Mouse (Mus musculus) lung, postnatal 36 days (tissue): ENCODE data around the gene Baiap2.

ENCODE experiments used
- DNase-seq: peaks from one replicate; pipeline ENCODE4 v3.0.0; 2022; ENCODE audit warnings: mixed read lengths

The Baiap2 gene

DNA sequence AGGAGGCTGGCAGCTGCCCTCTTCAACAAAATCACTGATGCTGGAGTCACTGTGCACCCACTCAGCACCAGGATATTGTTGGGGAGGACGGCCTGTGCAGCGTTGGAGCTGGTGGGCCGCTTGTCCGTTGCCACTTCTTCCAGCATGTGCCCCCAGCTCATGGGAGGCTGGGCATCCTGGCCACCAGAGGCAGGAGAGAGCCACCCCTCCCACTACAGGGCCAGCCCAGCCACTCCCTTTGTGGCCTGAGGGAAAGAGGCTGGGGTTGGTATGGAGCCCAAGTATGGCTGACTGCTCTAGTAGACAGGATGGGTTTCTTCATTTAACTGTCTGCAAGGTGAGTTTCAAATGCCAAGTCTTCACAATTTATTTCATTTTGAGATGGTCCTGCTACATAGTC, 72.2 kb downstream of the Baiap2 start:
- no peak for DNase-seq

DNA sequence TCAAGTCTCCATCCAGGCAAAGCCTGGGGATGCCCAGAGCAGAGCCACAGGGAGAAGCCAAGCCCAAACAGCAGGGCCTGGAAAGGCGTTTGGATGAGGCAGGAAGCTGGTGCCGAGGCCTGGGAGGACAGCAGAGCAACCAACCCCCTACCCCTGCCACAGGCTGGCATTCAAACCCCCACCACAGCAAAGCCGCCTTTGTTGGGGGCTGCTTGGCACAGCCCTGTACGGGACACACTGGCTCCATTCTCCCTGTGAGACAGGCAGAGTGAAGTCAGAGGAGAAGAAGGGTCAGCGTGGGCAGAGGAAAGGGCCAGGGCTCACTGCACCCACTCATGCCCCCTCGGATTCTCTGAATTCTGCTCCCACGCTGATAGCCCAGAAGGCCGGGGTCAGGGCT, 74.4 kb downstream of the Baiap2 start:
- no peak for DNase-seq

DNA sequence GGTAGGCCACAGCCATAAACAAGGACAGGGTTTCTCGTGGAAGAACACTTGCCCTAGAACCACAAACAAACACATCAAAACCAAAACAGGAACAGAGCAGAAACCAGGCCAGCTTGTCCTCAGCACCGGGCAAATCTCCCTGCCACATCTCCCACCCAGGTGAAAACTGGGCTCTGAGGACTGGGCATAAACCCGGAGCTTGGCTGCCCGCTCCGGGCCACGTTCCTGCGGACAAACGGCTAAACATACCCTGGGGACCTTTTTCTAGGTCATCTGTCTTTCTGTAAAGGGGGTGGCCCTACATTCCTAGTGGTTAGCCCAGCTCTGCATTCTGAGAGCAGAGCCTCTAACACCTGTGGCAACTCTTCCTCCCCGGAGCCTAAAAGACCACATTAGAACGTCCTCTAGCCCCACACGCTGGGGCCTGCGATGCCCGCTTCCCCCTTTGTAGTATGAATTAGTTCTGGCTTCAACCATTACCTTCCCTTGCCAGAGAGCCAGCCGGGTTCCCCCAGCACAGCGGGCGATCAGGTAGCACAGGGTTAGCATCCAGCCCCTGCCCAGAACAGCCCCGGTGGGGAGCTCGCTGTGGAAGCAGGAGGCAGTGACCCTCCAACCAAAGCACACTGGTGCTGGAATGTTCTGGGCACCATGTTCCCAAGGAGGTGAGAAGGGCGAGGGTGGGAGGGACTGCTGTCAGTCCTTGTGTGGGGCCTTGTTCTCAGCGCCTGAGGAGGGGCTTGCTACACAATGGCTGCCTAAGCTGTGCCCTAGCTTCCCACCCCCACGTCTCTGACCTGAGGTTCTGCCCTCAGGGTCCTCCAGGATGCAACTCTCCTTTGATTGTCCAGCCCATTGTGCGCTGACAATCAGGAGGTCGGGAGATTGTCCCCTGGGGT, 77.2 kb downstream of the Baiap2 start:
- DNase-seq: no peak

DNA sequence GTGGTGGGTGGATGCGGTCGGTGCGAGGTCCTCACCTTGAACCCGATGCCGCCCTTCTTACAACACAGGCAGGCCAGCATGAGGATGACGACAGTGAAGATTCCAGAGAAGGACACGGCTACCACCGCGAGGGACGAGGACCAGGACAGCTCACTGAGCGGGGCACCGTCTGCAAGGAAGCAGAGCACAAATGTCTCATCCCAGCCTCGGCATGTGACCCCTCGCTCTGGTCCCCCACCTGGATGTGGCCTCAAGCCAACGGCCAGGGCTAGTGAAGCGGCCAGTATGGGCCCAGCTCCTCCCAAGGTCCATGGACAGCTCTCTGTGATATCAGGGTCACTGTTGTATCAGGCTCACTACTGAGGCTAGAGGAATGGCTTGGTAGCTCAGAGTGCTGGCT, 78.8 kb downstream of the Baiap2 start:
- DNase-seq: no peak

DNA sequence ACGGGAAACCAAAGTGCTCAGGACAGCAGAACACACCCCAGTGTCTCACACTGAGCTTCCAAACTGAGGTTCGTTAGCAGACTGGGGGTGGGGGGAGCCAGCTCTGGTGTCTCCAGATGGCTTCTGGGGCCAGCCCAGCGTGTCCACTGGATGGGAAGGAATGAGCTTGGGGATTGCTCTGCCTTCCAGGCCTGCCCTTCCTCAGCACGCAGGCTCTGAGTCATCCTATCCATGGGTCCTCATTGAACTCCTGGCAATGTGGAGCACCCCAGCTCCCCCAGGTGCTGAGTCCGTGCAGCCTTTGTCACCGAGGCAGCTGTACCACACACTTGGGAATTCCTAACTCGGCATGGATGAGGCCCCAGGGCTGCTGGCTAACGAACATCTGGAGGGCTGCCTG, 79.7 kb downstream of the Baiap2 start:
- DNase-seq: no peak

DNA sequence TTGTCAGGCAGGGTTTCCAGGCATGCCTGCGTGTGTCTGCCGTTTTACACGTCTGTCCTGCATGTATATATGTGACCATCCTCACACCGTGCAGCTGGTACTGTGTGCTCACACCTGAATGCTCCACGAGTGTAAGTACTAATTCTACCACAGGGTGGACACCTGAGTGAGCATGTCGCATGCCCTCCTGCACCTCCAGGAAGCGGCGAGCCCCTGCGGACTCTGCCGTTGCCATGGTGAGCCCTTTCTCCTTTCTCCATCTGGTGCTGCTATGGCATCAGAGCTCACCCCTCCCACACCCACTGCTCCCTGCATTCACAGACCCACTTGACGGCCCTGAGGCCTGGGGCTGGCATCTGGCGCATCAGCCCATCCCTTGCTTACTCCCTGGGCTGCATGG, 80.3 kb downstream of the Baiap2 start:
- no peak for DNase-seq

DNA sequence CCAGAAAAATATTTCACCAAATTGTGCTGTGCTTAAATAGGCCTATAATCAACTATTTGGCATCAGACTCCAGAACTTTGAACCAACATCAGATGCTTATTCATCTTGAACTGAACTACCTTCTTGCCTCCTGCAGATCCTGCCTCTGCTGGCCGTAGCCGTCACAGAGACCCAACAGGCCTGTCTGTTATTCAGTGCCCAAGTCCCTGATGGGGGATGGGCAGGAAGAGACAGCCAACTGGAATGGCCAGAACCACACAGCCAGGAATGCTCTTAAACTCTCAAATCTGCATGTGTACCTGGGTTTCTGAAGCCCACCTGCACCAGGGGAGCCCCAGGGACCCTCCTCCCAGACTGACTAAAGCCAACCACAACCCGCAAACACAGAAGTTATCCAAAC, 84.4 kb downstream of the Baiap2 start:
- no peak for DNase-seq

DNA sequence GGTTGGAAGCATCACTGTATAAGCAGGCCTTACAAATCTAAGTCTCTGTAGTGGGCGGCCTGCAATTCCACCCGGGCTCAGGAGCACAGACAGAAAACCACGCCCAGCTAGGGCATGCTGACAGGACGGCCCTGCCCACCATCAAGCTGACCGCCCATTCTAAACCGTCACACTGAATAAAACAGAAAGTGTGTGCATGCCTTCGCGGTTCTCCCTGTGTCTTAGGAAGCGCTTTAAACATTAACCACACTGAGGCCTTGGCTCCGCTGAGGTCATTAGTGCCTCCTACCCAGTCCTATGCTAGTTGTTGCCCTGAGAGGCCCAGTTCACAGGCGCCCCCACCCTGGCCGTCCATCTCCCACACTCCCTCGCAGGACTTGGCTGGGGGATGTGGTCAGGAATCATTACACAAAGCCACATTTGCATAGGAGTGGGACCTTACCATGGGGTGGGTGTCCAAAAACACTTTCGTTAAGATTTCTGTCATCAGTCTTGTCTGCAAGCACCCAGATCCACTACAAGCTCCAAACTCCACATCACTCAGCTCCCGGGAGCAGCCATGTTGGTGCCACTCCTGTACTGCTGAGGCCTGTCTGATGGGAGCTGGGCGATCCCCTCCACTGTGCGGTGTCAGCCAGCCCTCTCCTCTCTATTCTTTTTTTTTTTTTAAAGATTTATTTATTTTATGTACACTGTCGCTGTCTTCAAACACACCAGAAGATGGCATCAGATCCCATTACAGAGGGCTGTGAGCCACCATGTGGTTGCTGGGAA, 85.9 kb downstream of the Baiap2 start:
- DNase-seq: peak; percentile 33

DNA sequence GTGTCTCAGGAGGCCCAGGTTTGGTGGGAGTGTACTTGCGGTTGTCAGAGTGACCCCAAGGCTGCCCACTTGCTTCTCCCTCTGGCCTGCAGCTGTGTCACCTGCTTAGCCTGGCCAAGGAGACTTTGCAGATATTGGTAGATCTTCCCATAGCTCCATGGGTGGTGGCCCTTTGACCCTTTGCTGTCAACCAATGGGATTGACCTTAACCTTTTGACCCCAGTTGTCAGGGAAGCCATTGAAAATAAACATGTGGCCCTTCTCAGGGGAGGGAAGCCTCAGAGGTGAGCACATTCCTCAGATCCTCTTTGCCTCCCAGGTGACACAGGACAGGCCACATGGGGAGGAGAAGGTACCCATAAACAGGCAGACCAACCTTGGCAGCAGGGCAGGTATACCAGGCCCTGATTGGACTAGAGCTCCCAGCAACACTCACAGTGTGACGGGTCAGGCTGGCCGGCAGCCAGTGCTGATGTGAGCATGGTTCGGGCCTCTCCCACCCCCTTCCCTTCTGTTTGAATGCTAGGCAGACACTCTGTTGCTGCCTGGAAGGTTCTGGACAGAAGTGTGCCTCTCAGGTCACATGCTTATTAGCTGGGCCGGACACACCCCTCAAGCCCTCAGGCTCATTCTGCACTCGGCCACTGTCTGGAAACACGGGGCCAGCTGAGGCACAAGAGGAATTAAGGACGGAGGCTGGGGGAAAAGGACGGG, 87.0 kb downstream of the Baiap2 start:
- no peak for DNase-seq

DNA sequence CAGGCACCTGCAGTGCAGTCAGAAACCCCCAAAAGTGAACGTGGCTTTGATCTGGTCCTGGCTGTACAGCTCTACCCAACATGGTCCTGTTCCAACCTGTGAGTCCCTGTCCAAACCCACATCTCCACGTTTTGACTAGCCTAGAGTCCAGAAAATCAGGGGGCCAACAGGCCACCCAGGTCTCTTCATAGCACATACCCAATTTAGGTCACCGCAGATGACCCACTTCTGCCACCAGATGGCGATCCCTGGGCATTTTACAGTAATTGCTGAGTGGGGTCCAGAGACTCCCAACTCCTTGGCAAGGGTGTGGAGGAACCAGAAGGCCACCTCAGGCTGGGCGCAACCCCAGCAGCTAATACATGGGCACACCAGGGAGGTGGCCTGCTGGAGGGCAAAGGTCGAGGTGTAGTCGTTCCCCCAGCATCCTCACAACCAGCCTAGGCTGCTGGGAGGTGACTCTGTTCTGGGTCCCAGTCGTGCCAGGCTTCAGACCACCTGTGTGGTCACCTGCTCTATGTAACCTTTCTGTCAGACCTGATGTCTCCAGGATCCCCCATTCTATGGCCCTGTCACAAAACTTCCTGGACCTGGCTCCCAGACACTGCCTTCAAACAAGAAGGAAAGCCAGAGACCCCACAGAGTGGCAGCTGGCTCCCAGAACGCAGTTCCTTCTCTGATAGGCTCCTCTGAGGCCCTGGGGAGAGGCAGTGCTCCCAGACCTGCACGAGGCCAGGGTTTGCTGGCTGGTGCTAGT, 87.8 kb downstream of the Baiap2 start:
- peak; percentile 80 for DNase-seq

DNA sequence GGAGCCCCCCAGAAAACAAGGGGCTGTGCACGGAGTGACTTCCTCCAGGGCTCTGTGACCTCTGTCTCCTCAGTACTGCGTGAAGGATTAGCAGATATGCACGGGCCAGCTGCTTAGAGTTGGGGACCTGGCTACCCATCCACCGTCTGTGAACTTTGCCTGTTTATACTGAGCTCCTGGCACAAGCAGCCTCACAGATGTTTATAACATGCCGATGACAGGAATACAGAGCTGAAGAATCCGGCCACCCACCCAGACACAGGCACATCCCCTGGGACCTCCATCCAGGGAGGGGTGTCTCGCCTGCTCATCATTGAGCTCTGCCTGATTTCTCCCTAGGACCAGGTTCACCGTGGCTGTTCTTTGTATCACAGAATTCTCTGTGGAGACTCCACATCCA, 89.5 kb downstream of the Baiap2 start:
- DNase-seq: peak; percentile 37

DNA sequence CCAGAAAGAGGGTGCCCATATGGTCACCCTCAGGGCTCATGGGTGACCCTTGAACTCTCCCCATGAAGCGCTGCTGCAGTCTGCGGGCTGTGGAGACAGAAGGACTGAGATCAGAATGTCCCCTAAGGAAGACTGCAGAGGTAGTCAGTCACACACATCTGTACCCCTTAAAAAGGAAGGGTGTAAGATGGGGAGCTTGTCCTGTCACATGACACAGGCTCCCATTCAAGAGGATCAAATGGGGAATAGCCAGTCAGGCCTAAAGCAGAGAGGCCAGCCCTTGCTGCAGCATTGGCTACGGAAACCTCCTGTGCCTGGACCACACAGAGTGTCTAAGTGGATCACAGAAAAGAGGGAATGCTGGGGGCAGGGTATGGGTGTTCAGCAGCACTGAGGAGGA, 90.9 kb downstream of the Baiap2 start:
- DNase-seq: no peak

DNA sequence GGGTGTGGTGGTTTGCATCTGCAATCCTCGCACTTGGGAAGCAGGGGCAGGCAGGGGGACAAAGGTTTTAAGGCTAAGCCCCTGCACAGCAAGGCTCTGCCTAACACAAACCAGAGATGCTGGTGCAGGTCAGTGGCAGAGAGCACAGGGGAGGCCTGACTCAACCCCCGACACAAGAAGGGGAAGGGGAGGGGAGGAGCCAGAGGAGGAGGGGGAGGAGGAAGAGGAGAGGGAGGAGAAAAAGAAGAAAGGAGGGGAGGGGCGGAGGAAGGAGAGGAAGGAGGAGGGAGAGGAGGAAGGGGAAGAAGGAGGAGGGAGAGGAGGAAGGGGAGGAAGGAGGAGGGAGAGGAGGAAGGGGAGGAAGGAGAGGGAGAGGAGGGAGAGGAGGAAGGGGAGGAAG, 91.7 kb downstream of the Baiap2 start:
- DNase-seq: no peak

DNA sequence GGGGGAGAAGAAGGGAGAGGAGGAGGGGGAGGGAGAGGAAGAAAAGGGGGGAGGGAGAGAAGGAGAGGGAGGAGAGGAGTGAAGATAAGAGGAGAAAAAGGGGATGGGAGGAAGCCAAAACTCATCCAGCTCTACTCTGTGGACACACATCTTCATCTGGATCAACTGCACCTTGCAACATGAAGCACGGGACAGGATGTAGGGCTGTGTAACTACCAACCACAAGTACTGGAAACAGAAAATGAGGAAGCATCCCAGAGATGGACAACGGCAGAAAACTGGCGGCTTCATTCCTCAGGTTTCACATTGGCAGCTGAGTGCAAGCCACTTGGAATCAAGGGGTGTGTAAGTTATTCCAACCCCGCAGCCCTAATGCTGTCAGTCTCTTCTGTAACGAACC, 92.2 kb downstream of the Baiap2 start:
- DNase-seq: peak; percentile 64

DNA sequence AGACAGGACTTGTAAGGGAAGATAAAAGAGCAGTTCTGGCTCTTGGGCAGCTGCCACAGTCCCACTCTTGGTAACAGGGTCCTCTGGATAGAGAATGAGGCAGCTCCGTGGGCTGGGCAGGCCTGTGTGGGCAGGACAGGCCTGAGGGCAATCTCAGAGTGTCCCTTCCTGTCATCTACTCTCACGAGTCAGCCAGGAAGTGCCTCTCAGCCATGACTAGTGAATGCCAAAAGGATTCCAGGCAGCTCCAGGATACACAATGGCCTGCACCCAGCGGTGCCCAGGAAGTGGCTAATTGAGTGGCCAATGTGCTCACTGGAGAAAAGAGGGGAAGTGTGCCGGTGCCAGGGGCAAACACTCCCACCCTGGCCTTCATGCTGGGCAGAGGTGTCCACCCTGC, 97.0 kb downstream of the Baiap2 start:
- peak; percentile 81 for DNase-seq

DNA sequence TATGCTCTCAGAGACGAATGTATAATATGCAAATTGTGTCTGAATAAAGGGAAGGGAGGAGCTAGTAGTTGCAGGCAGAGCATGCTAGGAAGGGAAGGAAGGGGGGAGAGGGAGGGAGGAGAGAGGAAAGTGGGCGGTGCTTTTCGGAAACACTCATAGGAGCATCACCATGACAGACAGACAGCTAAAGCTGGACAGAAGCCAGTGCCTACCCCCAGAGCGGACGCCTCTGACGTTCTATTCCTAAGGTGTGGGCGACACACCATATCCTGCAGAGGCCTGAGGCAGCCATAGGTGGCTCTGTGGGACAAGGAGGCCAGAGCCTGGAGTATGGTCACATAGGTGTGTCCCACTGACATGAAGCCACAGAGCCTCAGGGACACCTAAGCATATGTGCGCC, 97.9 kb downstream of the Baiap2 start:
- peak; percentile 76 for DNase-seq

DNA sequence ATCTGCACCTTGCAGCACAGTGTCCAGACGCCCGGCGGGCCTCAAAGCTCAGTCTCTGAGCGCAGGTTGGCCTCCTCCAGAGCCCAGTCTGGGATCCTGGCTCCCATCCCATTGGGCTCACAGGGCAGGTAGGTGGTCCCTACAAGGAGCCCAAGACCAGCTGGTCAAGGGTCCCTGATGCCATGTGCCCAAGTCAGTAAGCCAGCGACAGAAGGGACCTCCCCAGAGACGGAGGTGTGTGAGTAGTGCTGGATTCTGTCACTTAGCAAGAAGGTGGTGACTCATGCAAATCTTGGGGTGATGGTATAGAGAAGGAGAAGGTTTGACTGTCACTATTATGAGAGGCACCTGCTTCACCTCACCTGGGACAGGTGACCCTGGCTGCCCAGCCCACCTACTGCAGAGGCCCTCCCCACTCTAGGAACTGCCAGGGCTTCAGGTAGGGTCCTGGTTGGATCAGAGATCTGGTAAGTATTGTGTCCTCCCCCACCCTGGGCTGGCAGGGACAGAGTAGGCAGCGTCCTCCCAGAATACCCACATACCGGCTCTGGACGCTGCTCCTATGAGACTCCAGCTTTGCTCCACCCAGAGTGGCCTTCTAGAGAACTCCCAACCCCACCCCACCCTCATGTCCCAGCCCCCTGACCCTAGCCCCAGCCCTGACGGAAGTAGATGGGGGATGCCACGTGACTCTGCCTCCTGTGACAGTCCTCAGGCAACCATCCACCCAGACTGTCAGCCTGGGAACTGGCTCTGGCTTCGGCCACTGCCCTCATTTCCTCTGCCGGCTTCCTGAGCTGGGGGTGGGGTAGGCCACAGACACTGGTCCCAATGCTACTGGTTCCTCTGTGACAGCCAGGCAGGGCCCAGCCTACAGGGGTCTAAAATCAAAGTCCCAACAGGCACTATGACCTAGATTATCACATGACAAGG, 98.9 kb downstream of the Baiap2 start:
- peak; percentile 94 for DNase-seq

DNA sequence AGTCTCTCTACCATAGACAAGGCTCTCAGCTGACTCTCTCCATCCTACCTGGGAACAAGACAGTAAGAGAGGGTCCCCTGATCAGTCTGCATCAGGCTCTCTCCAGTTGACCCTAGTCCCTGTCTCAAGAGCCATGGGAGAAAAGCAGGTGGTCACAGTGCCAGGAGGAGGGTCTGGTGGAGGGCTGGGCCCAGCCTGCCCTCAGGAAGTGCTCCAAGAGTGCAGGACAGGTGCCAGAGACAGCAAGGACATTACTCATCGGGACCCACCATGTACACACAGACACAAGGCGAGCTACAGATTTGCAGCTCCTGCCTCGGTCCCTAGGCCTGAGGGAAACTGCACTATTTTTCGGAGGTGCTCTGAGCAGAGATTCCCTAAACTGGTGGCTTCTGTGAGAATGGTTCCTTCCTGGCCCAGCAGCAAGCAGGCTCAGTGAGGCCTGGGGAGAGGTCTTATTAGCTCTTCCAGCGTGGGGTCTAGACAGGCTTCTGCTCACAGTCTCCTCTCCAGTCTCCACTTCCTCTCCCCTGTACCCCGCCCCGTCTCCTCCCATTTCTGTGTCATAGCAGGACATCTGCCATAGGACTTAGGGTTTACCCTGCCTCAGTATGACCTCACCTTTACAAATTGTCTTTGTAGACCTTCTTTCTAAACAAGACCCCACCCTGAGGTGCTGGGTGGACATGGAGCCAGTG, 99.7 kb downstream of the Baiap2 start:
- peak; percentile 60 for DNase-seq

DNA sequence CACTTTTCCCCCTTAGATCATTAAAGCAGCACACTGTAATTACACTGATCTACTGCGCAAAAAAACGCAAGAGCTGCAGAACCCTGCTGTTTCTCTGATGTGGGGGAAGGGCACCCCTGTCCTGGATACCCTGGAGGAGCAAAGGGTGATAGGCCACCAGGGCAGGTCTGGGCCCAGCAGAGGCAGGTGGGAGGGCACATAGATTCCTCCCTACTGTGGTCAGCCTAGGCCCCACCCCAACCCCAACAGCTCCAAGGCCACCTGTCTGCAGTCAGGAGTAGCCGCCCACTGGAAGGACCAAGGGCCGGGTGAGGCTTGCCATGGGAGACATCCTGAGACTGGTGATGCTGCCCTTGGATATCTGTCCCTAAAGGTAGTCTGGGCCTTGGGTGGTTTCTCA, 102.8 kb downstream of the Baiap2 start:
- DNase-seq: no peak

DNA sequence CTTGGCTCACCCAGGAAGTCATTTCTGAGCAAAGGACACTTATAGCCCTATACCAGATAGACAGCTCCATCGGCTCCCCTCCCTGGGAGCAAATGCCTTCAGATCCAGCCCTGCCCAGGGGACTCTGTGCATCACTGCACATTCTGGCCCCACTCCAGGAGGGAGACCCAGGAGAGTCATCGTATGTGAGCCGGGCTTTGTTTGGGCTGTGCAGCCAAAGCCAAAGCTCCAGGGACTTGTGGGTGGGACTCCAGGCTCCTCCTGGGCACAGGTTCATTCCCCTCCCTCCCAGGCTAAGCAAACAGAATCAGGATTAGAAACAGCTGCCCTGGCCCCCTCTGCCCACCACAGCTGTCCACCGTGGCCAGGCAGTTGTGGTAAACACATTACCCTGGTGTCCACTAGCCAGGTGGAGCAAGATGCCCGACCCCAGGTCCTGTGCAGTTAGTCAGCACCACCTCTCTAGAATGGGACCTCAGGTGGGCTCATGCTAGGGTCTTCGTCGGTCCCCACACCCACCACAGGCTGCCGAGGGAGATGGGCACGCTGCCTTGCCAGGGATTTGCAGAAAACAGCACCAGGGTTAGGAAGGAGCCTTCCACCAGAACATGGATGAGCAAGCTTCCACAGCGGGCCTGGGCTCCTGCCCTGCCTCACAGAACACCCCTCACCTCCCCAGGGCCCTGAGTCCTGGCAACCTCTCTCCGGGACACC, 103.4 kb downstream of the Baiap2 start:
- DNase-seq: no peak
